Mouse (Mus musculus): ENCODE measurements around the gene Zfp148. TPM values are rescaled to one million over a fixed set of nuclear protein-coding genes. Genes with fewer than 3 reads are reported as not detected.

Zfp148 gene
- polyA plus RNA-seq, 1 experiment from 2014 or later, result 59.0 TPM

DNA sequence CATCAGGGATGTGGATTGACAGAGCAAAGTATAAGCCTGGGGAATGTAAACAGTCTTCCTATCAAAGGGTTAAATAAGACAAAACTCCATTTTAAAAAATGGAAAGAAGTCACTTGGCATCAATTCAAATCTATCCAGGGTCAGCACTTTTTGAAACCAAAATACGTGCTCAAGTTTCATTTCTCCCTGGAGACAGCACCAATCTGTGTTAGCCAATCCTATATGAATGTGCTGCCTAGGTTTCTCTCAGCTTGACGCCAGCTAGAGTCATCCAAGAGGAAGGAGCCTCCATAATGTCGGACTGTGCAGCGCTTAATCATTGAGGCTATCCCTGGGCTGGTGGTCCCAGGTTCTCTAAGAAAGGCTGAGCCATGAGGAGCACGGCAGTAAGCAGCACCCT, 33.5 kb upstream of the Zfp148 start:
- no peaks in the 10 kb centered on the region for H3K27me3 ChIP-seq
- H3K9me3 ChIP-seq (replicated peaks), result no peaks in the 10 kb centered on the region
- H3K4me1 ChIP-seq, result no peaks in the 10 kb centered on the region; the same call in 1 of the 2 replicates
- ATAC-seq (ENCODE audit: low FRiP score), result no peak
- H3K36me3 ChIP-seq, result no peaks in the 10 kb centered on the region
- no peak overlapping the region for H3K4me2 ChIP-seq (replicated peaks)
- WGBS, result 70% methylated on average over 5 of the region's 5 CpGs
- no peak overlapping the region for H3K27ac ChIP-seq
- no peak overlapping the region for H3K9ac ChIP-seq
- no peak overlapping the region for H3K4me3 ChIP-seq

DNA sequence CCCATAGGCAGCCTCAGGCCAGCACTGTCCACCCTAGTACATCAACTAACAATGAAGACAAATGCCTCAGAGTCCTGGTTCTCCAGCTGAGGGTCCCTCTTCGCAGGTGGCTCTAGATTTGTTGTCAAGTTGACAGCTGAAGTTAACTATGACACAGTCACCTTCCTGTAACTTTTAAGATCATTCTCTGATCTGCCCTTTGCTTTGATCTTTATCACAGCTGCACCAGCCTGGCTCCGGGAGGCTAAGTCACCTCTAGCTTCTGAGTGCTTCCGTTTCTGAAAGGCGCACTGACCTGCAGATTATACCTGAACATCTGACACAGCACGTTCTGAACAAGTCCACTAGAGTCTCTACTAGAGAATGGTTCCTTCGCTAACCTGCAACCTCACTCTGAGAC, 22.8 kb upstream of the Zfp148 start:
- Histone ChIP-seq H3K4me3 (no peak overlapping the region), H3K36me3 (no peaks in the 10 kb centered on the region), H3K9me3 (replicated peaks) (no peaks in the 10 kb centered on the region), H3K9ac (no peak overlapping the region), H3K4me1 (no peaks in the 10 kb centered on the region), H3K27ac (no peak overlapping the region), H3K4me2 (replicated peaks) (no peak overlapping the region), H3K27me3 (no peaks in the 10 kb centered on the region)
- 80% methylated on average over 6 of the region's 6 CpGs for WGBS
- no peak for ATAC-seq (ENCODE audit: low FRiP score)

DNA sequence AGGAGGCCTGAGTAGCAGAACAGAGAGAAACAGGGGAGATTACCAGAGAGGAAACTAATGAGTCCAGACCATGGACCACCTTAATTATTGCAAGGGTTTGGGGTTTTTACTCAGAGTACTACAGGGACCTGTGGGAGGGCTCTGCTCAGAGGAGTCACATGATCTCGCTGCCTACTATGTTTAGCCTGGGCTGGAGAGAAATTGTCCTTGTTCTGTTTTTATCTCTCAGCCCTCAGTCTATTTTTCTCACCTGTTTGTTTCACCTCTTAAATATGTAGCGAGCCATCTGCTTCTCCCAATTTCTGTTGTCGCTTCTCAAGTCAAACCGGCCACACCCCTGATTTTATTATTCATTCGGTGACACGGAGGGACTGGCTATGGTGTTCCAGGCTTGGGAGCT, 14.9 kb upstream of the Zfp148 start:
- Histone ChIP-seq H3K4me2 (replicated peaks) (no peak overlapping the region), H3K27me3 (no peaks in the 10 kb centered on the region), H3K4me1 (no peaks in the 10 kb centered on the region), H3K27ac (no peak overlapping the region), H3K4me3 (no peak overlapping the region), H3K9ac (no peak overlapping the region), H3K9me3 (replicated peaks) (no peaks in the 10 kb centered on the region), H3K36me3 (no peaks in the 10 kb centered on the region)
- ATAC-seq (ENCODE audit: low FRiP score), result no peak
- 90% methylated on average over 6 of the region's 6 CpGs for WGBS

- WGBS, result 76% methylated on average over 3 of the region's 3 CpGs
These were observed 12.0 kb upstream of the Zfp148 start for GRCm38 (mm10) chr16:33368632-33369031.

DNA sequence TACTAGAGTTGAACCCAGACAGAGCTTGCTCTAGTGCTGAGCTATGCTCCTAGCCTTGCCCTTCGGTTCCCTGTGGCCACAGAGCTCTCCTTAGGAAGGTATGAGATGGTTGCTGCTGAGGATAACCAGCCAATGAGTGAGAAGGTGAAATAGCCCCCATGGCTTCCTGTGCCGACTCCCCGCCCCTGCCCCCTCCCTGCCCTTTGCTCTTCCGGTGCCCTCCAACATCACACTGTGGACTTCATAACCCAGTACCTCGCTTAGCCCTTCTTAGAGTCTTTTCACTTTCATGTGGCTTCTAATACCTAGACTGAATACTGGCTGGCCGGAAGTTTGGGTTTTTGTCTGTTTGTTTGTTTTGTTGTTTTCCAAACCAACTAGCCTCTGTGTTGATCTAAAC, 9.8 kb upstream of the Zfp148 start:
- Histone ChIP-seq H3K27me3 (no peaks in the 10 kb centered on the region), H3K36me3 (no peaks in the 10 kb centered on the region), H3K9me3 (replicated peaks) (no peaks in the 10 kb centered on the region), H3K9ac (no peak overlapping the region), H3K4me2 (replicated peaks) (no peak overlapping the region), H3K4me3 (no peak overlapping the region), H3K4me1 (no peaks in the 10 kb centered on the region), H3K27ac (no peak overlapping the region)
- no peak for ATAC-seq (ENCODE audit: low FRiP score)
- WGBS, result 64% methylated on average over 6 of the region's 6 CpGs

More at GRCm38 (mm10) chr16:33368632-33369031, 12.0 kb upstream of the Zfp148 start:
- no peak overlapping the region for H3K4me2 ChIP-seq (replicated peaks)
- no peak overlapping the region for H3K27ac ChIP-seq
- no peak overlapping the region for H3K4me3 ChIP-seq
- no peaks in the 10 kb centered on the region for H3K9me3 ChIP-seq (replicated peaks)
- no peak overlapping the region for H3K9ac ChIP-seq
- ATAC-seq (ENCODE audit: low FRiP score), result no peak
- no peaks in the 10 kb centered on the region for H3K27me3 ChIP-seq
- no peaks in the 10 kb centered on the region for H3K36me3 ChIP-seq
- H3K4me1 ChIP-seq, result no peaks in the 10 kb centered on the region

DNA sequence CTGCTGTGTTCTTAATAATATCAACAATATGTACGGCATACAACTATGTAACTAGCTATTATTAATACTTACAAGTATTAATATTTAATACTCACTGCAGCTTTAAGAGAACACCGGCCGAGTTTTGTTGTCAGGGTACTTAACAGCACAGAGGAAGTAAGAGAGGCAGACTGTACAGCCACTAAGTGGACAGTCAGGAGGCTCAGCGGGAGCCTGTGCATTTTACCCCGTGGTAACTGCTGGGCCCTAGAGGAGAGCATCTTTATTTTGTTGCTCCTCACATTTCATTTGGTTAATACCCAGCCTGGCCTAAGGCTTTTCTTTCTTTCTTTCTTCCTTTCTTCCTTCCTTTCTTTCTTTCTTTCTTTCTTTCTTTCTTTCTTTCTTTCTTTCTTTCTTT, 8.0 kb upstream of the Zfp148 start:
- 74% methylated on average over 5 of the region's 5 CpGs for WGBS
- no peaks in the 10 kb centered on the region for H3K9me3 ChIP-seq (replicated peaks)
- no peaks in the 10 kb centered on the region for H3K4me1 ChIP-seq
- H3K27ac ChIP-seq, result no peak overlapping the region
- H3K36me3 ChIP-seq, result no peaks in the 10 kb centered on the region
- no peak overlapping the region for H3K9ac ChIP-seq
- no peak overlapping the region for H3K4me3 ChIP-seq
- H3K4me2 ChIP-seq (replicated peaks), result no peak overlapping the region
- ATAC-seq (ENCODE audit: low FRiP score), result no peak
- H3K27me3 ChIP-seq, result no peaks in the 10 kb centered on the region

DNA sequence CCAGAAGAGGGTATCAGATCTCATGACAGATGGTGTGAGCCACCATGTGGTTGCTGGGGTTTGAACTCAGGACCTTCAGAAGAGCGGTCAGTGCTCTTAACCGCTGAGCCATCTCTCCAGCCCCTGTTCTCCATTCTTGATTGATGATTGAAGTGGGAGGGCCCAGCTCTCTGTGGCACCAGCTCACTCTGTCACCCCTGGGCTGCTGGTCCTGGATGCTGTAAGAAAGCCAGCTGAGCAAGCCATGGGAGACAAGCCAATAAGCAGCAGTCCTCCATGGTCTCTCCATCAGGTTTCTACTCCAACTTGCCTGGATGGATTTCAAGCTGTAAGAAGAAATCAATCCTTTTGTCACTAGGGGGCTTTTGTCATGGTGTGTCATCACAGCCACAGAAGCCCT, 7.3 kb upstream of the Zfp148 start:
- Histone ChIP-seq H3K27me3 (no peaks in the 10 kb centered on the region), H3K4me3 (no peak overlapping the region), H3K27ac (no peak overlapping the region), H3K4me2 (replicated peaks) (no peak overlapping the region), H3K9me3 (replicated peaks) (no peaks in the 10 kb centered on the region), H3K4me1 (no peaks in the 10 kb centered on the region), H3K9ac (no peak overlapping the region), H3K36me3 (no peaks in the 10 kb centered on the region)
- 95% methylated on average over 2 of the region's 2 CpGs for WGBS
- no peak for ATAC-seq (ENCODE audit: low FRiP score)

DNA sequence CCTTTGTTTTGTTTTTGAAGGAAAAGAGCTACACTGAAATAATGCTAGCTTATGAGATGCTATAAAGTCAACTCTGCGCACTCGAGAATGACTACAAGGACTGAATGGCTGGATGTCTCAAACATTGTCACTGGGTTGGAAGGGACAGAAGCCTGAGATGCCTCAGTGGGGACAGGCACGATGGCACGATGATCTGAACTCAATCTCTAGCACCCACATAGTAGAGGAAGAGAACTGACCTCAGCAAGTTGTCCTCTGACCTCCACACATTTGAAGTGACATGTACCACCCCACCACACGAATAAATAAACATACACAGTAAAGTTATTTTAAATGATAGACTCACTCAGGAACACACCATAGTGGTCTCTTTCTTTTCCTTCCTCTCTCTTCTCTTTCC, 4.4 kb upstream of the Zfp148 start:
- Histone ChIP-seq H3K27me3 (no peaks in the 10 kb centered on the region), H3K27ac (no peak overlapping the region), H3K4me2 (replicated peaks) (no peak overlapping the region), H3K9ac (no peak overlapping the region), H3K9me3 (replicated peaks) (no peaks in the 10 kb centered on the region), H3K4me3 (no peak overlapping the region), H3K36me3 (no peaks in the 10 kb centered on the region), H3K4me1 (peaks cover 7% of the 10 kb centered on the region)
- no peak for ATAC-seq (ENCODE audit: low FRiP score)
- 84% methylated on average over 5 of the region's 5 CpGs for WGBS

- ATAC-seq (ENCODE audit: low FRiP score), result no peak
- Histone ChIP-seq H3K4me1 (peaks cover 16% of the 10 kb centered on the region), H3K27ac (peak overlapping the region; percentile 97; the same call in 1 of the 2 replicates), H3K36me3 (no peaks in the 10 kb centered on the region), H3K4me2 (replicated peaks) (peak overlapping the region; percentile 86), H3K4me3 (peak overlapping the region; percentile 91), H3K9ac (peak overlapping the region; percentile 99), H3K9me3 (replicated peaks) (no peaks in the 10 kb centered on the region), H3K27me3 (no peaks in the 10 kb centered on the region)
- 51% methylated on average over 6 of the region's 6 CpGs for WGBS
These were observed 1.3 kb upstream of the Zfp148 start for GRCm38 (mm10) chr16:33379219-33379943.

DNA sequence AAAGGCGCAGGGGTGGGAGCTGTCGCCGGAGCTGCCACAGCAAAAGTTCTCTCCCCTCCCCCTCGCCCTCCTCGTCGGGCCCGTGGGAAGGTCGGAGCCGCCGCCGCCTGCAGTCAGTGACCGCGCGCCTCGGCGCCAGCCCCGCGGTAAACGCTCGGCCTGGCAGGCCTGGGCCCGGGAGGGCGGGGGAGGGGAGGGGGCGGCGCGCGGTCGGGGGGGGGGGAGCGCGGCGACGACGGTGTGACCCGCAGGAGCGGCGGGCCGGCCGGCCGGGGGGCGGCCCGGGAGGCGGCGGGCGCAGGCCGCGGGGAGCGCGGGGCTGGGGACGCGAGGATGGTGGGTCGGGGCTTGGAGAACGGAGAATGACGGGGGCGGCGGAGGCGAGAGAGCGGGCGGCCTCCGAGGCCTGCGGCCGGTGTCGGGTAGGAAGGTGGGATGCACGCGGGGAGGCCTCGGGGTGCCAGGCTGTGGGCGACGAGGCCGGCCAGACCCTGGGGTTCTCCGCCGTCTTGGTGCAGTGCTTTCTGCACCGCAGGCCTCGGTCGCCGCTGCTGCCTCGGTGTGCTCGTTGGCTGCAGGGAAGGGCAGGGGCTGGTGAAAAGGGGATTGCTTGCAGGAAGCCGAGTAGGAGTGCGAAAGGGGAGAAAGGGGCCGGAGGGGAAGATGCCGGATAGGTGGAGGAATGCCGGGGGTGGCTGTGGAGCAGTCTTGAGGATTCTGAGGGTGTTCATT, 412 bp downstream of the Zfp148 start:
- ATAC-seq (ENCODE audit: low FRiP score), result peak; percentile 87
- no peaks in the 10 kb centered on the region for H3K9me3 ChIP-seq (replicated peaks)
- WGBS, result under 1% methylated on average over 49 of the region's 80 CpGs

DNA sequence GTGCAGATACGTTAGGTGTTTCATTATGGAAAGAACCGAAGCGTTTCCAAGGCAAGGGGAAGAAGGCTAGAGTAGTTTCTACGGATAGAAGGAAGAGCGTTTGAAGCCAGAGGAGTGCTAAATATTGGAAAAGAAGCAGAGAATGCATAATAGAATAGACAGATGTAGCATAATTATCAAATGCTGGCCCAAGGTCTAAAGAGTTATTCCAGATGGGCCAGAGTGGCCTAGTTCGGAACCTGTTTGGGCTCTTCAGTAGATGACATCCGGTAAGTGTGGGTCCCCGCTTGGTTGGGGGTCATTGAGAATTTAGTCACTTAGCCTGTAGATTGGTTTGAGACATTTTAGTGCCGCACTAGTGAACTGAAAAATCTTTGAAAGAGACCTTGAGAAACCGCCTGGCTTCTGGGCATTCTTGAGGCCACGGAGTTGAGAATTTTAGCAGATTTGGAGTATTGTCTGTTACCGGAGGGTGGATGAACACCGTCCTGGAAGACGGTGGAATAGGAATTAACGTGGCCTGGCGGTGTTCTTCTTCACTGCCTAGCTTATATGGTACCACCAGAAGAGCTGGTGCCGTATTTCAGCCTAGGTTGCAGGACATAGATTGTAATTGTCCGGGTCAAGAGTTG, 1.1 kb downstream of the Zfp148 start:
- WGBS, result 4% methylated on average over 18 of the region's 18 CpGs
- Histone ChIP-seq H3K9ac (peak overlapping the region; percentile 99), H3K4me2 (replicated peaks) (peak overlapping the region; percentile 86), H3K9me3 (replicated peaks) (no peaks in the 10 kb centered on the region), H3K27me3 (no peaks in the 10 kb centered on the region), H3K4me1 (peaks cover 16% of the 10 kb centered on the region), H3K4me3 (peak overlapping the region; percentile 91), H3K36me3 (no peaks in the 10 kb centered on the region), H3K27ac (peak overlapping the region; percentile 97)
- ATAC-seq (ENCODE audit: low FRiP score), result no peak

More for the DNA sequence above, 412 bp downstream of the Zfp148 start:
- H3K4me2 ChIP-seq (replicated peaks), result peak overlapping the region; percentile 86
- peak overlapping the region; percentile 99 for H3K9ac ChIP-seq
- H3K36me3 ChIP-seq, result no peaks in the 10 kb centered on the region
- peak overlapping the region; percentile 97 for H3K27ac ChIP-seq
- H3K27me3 ChIP-seq, result no peaks in the 10 kb centered on the region
- peak overlapping the region; percentile 91 for H3K4me3 ChIP-seq
- H3K4me1 ChIP-seq, result peaks cover 16% of the 10 kb centered on the region

- ATAC-seq (ENCODE audit: low FRiP score), result no peak
- WGBS, result 38% methylated on average over 4 of the region's 4 CpGs
- no peaks in the 10 kb centered on the region for H3K9me3 ChIP-seq (replicated peaks)
- no peak overlapping the region for H3K27ac ChIP-seq
- peak overlapping the region; percentile 99 for H3K9ac ChIP-seq
- H3K36me3 ChIP-seq, result no peaks in the 10 kb centered on the region
- peak overlapping the region; percentile 91 for H3K4me3 ChIP-seq
- no peaks in the 10 kb centered on the region for H3K27me3 ChIP-seq
- H3K4me1 ChIP-seq, result peaks cover 16% of the 10 kb centered on the region
- peak overlapping the region; percentile 86 for H3K4me2 ChIP-seq (replicated peaks)
These were observed 1.7 kb downstream of the Zfp148 start for GRCm38 (mm10) chr16:33382341-33382740.

Data from hindbrain, embryonic 12.5 days (tissue).